Mouse (Mus musculus) C2C12 (cell line): Measurements from ENCODE around the gene Csde1. TPM values are rescaled to one million over a fixed set of nuclear protein-coding genes. Genes with fewer than 3 reads are reported as not detected.
A peak's percentile ranks its signal among the peaks of the same experiment; 100 is the strongest.

Experiments
- H3K27me3 ChIP-seq: one replicate; pipeline ENCODE4 v1.6.1; 2011; ENCODE audit not compliant: control insufficient read depth, insufficient read depth, insufficient read length
- H3K36me3 ChIP-seq: one replicate; pipeline ENCODE4 v1.6.1; 2011; ENCODE audit not compliant: control insufficient read depth, insufficient read depth
- H3K4me3 ChIP-seq: one replicate; pipeline ENCODE4 v1.5.1; 2011; ENCODE audit warnings: mild to moderate bottlenecking, control low read depth; ENCODE audit not compliant: poor library complexity, insufficient read depth, severe bottlenecking
- H3K79me2 ChIP-seq: one replicate; pipeline ENCODE4 v1.6.1; 2011; ENCODE audit not compliant: control insufficient read depth, insufficient read depth
- H3K79me3 ChIP-seq: one replicate; pipeline ENCODE4 v1.6.1; 2011; ENCODE audit warnings: low read depth, control low read depth
- H3ac ChIP-seq: one replicate; pipeline ENCODE3; 2011; ENCODE audit warnings: low read depth; ENCODE audit not compliant: control insufficient read depth, insufficient read length
- CEBPB ChIP-seq: IDR thresholded peaks from one replicate; pipeline ENCODE4 v1.6.1; 2011; ENCODE audit warnings: low read depth, mild to moderate bottlenecking, control low read depth, moderate library complexity
- CTCF ChIP-seq: IDR thresholded peaks from one replicate; pipeline ENCODE4 v1.5.1; 2011; ENCODE audit not compliant: control insufficient read depth, insufficient read depth, insufficient read length
- FOSL1 ChIP-seq: IDR thresholded peaks from one replicate; pipeline ENCODE4 v1.8.0; 2011; ENCODE audit warnings: mild to moderate bottlenecking, low read length; ENCODE audit not compliant: poor library complexity, insufficient read depth, severe bottlenecking
- MAX ChIP-seq: IDR thresholded peaks from one replicate; pipeline ENCODE4 v1.6.1; 2011; ENCODE audit warnings: mild to moderate bottlenecking, control low read depth
- MYOD1 ChIP-seq: IDR thresholded peaks from one replicate; pipeline ENCODE4 v1.6.1; 2011; ENCODE audit warnings: low read depth; ENCODE audit not compliant: control insufficient read depth, insufficient read length
- MYOG ChIP-seq: IDR thresholded peaks from one replicate; pipeline ENCODE4 v1.6.1; 2011; ENCODE audit not compliant: control insufficient read depth, insufficient read length; ENCODE audit errors: extremely low read depth
- USF1 ChIP-seq: IDR thresholded peaks from one replicate; pipeline ENCODE4 v1.6.1; 2011; ENCODE audit warnings: low read depth, mild to moderate bottlenecking, control low read depth, moderate library complexity
- polyA plus RNA-seq: library from polyadenylated mRNA; unstranded; fragments of >200 nt; fragmentation: generic; extraction: Trizol; gene quantifications from one replicate; pipeline ENCODE4 v1.2.1, GENCODE M21; 2012; ENCODE audit warnings: missing spikeins

Gene Csde1
- polyA plus RNA-seq, 1 experiment, result 68.4 TPM

DNA sequence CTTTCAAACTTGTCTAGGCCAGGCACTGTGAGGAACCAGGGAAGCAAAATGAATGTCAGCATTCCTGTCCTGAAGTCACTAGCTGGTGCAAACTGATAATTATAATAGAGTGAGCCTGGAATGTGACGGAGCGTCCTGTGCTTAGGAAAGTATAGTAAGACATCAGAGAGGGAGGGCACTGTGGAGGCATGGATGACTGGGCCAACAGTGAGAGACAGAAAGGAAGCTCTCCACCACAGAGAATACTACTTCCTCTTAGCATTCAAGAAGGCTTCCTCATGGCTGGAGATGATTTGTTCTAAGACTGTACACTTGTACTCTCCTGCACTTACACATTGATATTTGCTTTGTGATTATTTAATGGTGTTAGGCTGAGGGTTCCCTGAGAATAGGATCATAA lies 2.9 kb upstream of the Csde1 start:
- H3ac ChIP-seq, result no peak overlapping the region
- no peak for TF ChIP-seq USF1
- TF ChIP-seq FOSL1, result no peak
- no peak for TF ChIP-seq CEBPB
- TF ChIP-seq CTCF, result no peak
- no peak for TF ChIP-seq MYOG
- no peak for TF ChIP-seq MYOD1
- TF ChIP-seq MAX, result no peak
- peaks cover 15% of the 10 kb centered on the region for H3K79me3 ChIP-seq
- H3K36me3 ChIP-seq, result no peaks in the 10 kb centered on the region
- H3K79me2 ChIP-seq, result peaks cover 20% of the 10 kb centered on the region
- no peaks in the 10 kb centered on the region for H3K27me3 ChIP-seq
- no peak overlapping the region for H3K4me3 ChIP-seq

DNA sequence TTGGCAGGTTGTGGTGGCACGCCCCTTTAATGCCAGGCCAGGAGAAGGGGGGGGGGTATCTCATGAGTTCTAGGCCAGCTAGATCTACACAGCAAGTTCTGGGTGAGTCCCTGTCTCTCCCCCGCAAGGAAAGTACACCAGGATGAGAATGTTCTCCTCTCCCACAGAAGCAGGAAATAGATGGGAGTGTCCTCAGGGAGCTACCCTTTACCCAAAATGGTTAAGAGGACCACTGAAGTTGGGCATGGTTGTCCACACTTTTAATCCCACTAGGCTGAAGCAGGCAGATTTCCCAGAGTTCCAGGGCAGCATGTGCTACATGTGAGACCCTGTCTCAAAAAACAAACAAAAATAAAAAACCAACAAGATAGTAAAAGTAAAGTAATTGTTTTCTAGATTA lies 764 bp upstream of the Csde1 start:
- no peak for TF ChIP-seq USF1
- no peak for TF ChIP-seq FOSL1
- TF ChIP-seq CEBPB, result no peak
- no peak for TF ChIP-seq MAX
- TF ChIP-seq MYOG, result no peak
- no peak for TF ChIP-seq CTCF
- no peak for TF ChIP-seq MYOD1
- Histone ChIP-seq H3K36me3 (peaks cover 7% of the 10 kb centered on the region), H3K27me3 (no peaks in the 10 kb centered on the region), H3ac (no peak overlapping the region), H3K79me2 (peaks cover 41% of the 10 kb centered on the region), H3K4me3 (no peak overlapping the region), H3K79me3 (peaks cover 32% of the 10 kb centered on the region)

DNA sequence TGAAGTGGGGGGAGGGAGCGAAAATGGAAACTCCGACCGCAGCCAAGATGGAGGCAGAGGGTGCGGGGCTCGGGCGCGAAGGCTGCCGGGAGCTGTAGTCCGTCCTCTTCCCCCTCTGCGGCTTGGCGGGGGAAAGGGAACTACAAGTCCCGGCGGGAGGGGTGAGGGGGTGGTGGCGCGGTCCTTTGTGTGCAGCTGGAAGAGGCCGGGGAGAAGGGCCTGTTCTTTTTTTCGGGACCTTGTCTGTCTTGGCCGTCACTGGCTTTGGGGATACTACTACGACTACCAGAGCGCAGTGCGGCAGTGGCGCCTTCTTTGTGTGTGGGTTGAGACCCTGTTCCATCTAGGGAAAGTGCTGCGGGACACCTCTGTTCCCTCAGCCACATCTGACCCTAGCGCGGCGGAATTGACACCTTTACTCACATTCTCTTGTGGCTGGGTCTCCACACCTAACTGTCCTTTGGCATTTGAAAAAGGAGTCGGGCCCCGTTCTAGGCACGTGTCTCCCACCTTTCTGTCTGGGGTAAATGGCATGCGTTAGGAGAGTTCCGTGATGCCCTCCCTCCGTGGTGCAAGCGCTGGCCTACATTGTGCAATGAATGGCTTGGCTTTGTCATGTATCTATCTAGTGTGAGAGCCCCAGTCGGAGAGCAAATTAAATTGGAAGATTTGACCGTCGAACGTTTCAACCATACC lies 865 bp downstream of the Csde1 start:
- Histone ChIP-seq H3K36me3 (peaks cover 16% of the 10 kb centered on the region), H3K79me2 (peaks cover 57% of the 10 kb centered on the region), H3K4me3 (peak overlapping the region; percentile 100), H3K27me3 (no peaks in the 10 kb centered on the region), H3ac (peak overlapping the region; percentile 96), H3K79me3 (peaks cover 48% of the 10 kb centered on the region)
- TF ChIP-seq MYOG (no peak), FOSL1 (no peak), CEBPB (peak; percentile 79), MAX (no peak), USF1 (no peak)

DNA sequence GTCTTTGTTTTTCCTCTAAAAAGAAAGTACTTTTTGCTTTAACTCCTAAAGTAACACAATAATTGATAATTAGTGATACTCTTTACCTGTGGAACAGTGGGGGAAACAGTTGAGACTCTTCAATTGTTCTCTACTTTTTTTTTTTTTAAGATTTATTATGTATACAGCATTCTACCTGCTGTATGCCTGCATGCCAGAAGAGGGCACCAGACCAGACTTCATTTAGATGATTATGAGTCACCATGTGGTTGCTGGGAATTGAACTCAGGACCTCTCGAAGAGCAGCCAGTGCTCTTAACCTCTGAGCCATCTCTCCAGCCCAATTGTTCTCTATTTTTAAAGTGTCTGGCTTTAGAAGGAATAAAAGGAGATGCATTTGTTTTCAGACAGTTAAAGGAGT lies 5.9 kb downstream of the Csde1 start:
- Histone ChIP-seq H3K4me3 (no peak overlapping the region), H3ac (no peak overlapping the region), H3K79me2 (peaks cover 100% of the 10 kb centered on the region), H3K36me3 (peaks cover 64% of the 10 kb centered on the region), H3K27me3 (no peaks in the 10 kb centered on the region), H3K79me3 (peaks cover 94% of the 10 kb centered on the region)
- TF ChIP-seq MAX (no peak), MYOG (no peak), USF1 (no peak), MYOD1 (no peak), CTCF (no peak), FOSL1 (no peak), CEBPB (no peak)

- TF ChIP-seq CTCF (no peak), USF1 (no peak), MYOG (no peak), MYOD1 (no peak), MAX (no peak), CEBPB (no peak), FOSL1 (no peak)
- H3K27me3 ChIP-seq, result no peaks in the 10 kb centered on the region
- H3K4me3 ChIP-seq, result no peak overlapping the region
- H3K36me3 ChIP-seq, result peaks cover 96% of the 10 kb centered on the region
- H3ac ChIP-seq, result no peak overlapping the region
- peaks cover 30% of the 10 kb centered on the region for H3K79me3 ChIP-seq
- H3K79me2 ChIP-seq, result peaks cover 61% of the 10 kb centered on the region
Observed at GRCm38 (mm10) chr3:103040285-103040684, 20.1 kb downstream of the Csde1 start.

- Histone ChIP-seq H3K4me3 (no peak overlapping the region), H3K36me3 (peaks cover 94% of the 10 kb centered on the region), H3ac (no peak overlapping the region), H3K79me3 (peaks cover 24% of the 10 kb centered on the region), H3K79me2 (peaks cover 55% of the 10 kb centered on the region), H3K27me3 (no peaks in the 10 kb centered on the region)
- TF ChIP-seq CEBPB, result no peak
- no peak for TF ChIP-seq USF1
- no peak for TF ChIP-seq FOSL1
- no peak for TF ChIP-seq MYOG
- no peak for TF ChIP-seq CTCF
- no peak for TF ChIP-seq MAX
Observed at GRCm38 (mm10) chr3:103040861-103041379, 20.7 kb downstream of the Csde1 start.
